Mouse (Mus musculus): Measurements from ENCODE around the gene Lman2l. TPM values are rescaled to one million over a fixed set of nuclear protein-coding genes. Genes with fewer than 3 reads are reported as not detected.

The Lman2l gene
- polyA plus RNA-seq, 1 experiment from 2014 or later, result 62.9 TPM

DNA sequence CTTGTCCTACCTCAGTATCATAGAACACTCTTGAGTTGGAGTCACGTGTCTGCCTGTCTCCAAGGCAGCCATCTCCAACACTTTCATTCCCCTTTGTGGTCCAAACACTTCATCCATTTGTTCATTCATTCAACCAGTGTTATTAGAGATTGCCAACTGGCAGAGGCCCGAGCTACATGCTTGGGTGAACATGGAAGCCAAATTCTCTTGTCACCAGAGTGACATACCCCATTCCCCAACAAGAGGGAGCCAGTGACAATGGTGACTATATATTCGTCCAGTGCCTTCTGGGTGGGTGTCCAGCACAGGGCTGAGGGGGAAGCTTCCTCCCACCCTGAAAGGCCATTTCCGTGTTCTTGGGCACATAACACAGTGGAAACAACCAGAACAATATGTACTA, 65.5 kb downstream of the Lman2l start:
- Histone ChIP-seq H3K4me1 (ENCODE audit: control insufficient read depth, insufficient read depth, low read depth, low read length) (no peaks in the 10 kb centered on the region), H3K9ac (ENCODE audit: low read depth, low read length) (no peak overlapping the region), H3K27me3 (replicated peaks; ENCODE audit: control insufficient read depth, insufficient read depth, low read length) (no peaks in the 10 kb centered on the region), H3K36me3 (ENCODE audit: control insufficient read depth, insufficient read depth, low read length) (no peaks in the 10 kb centered on the region), H3K27ac (ENCODE audit: low read depth, low read length) (no peak overlapping the region), H3K9me3 (ENCODE audit: control insufficient read depth, low read length) (no peaks in the 10 kb centered on the region), H3K4me2 (ENCODE audit: low read length) (no peak overlapping the region), H3K4me3 (ENCODE audit: low read length) (no peak overlapping the region)
- WGBS, result 63% methylated on average over 4 of the region's 4 CpGs
- ATAC-seq, result peak; percentile 54; the same call in 1 of the 2 replicates

DNA sequence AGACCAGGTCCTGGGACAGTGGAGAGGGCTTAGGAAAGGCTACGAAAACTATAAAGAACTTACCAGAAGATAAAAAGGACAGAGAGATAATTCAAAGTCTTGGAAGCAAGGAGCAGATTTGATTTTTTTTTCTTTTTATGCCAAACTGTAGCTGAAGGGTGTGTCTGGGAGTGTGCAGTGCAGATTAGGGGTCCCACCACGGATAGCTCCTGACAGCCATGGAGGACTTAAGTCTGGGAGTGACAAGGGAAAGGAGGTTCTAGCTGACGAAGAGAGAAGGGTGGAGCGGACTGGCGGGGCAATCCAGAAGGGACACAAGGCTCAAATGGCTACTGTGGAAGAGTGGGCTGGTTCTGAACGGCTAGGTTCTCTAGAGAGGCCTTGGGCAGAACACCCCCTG, 66.2 kb downstream of the Lman2l start:
- H3K27ac ChIP-seq (ENCODE audit: low read depth, low read length), result no peak overlapping the region
- no peaks in the 10 kb centered on the region for H3K36me3 ChIP-seq (ENCODE audit: control insufficient read depth, insufficient read depth, low read length)
- H3K27me3 ChIP-seq (replicated peaks; ENCODE audit: control insufficient read depth, insufficient read depth, low read length), result no peaks in the 10 kb centered on the region
- WGBS, result 81% methylated on average over 6 of the region's 6 CpGs
- no peak overlapping the region for H3K9ac ChIP-seq (ENCODE audit: low read depth, low read length)
- no peak overlapping the region for H3K4me2 ChIP-seq (ENCODE audit: low read length)
- no peaks in the 10 kb centered on the region for H3K9me3 ChIP-seq (ENCODE audit: control insufficient read depth, low read length)
- ATAC-seq, result no peak
- no peaks in the 10 kb centered on the region for H3K4me1 ChIP-seq (ENCODE audit: control insufficient read depth, insufficient read depth, low read depth, low read length)
- H3K4me3 ChIP-seq (ENCODE audit: low read length), result no peak overlapping the region

DNA sequence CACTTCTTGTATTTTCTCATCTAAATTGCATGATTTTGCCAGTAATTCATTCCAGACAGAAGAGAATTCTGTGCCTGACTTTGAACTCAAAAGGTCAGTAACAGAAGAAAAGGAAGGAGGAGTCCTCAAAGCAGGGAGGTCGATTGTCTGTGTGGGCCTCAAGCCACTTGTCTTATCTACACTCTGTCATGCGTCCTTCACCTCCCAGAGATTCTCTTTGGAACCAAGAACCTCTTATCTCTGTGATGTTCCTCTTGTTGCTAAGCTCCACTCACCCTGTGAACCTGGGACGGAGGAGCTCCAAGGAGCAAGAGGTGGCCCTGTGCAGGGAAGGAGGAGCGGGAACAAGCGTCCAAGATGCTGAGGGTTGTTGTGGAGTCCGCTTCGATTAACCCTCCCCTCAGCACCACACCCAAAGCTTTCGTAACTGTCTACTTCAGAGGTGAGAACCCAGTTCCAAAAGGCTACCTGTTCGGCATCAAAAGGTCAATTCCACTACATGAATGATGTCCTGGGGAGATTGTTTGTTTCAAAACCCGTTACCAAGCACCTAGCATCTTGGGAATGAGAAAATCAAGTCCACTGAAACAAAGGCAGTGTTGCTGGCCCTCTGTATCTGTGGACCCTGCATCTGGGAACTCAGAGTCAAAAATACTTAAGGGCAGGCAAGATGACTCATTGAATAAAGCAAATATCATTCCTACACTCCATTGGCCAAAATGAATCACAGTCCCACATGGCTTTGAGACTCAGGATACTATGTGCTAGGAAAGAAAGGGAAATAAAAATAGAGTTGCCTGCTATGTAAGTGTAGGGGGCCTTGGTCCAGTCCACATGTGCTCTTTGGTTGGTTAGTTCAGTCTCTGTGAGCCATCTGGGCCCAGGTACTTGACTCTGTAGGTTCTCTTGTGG, 72.9 kb downstream of the Lman2l start, which contains the start of gene Fer1l5:
Gene Fer1l5, plus strand, starts transcription at position 358 of the 912 bp plus-strand sequence.
- Histone ChIP-seq H3K27me3 (replicated peaks; ENCODE audit: control insufficient read depth, insufficient read depth, low read length) (no peaks in the 10 kb centered on the region), H3K4me3 (ENCODE audit: low read length) (no peak within 1 kb of the TSS), H3K36me3 (ENCODE audit: control insufficient read depth, insufficient read depth, low read length) (no peaks in the 10 kb centered on the region), H3K9ac (ENCODE audit: low read depth, low read length) (no peak within 1 kb of the TSS), H3K27ac (ENCODE audit: low read depth, low read length) (no peak within 1 kb of the TSS), H3K9me3 (ENCODE audit: control insufficient read depth, low read length) (no peaks in the 10 kb centered on the region), H3K4me1 (ENCODE audit: control insufficient read depth, insufficient read depth, low read depth, low read length) (peaks cover 10% of the 10 kb centered on the region), H3K4me2 (ENCODE audit: low read length) (no peak within 1 kb of the TSS)
- WGBS, result 83% methylated on average over 10 of the region's 10 CpGs
- no peak for ATAC-seq

DNA sequence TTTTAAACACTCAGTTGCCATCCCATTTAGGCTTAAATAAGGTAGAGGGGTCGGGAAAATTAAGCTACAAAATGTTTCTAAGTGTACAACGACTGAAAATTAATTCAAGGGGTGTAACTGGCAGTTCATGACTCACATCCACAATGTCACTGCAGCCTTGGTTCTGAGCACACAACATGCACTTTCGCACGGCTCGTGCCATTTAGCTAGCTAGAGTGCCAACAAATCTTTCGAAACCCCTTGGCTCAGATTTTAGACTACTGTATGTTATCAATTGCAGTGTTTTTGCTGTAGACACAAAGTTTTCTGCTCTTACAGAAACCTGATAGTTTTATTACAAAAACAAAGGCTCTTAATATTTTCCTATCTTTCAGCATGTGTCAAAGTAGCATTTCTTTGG, 74.2 kb downstream of the Lman2l start:
- Histone ChIP-seq H3K9me3 (ENCODE audit: control insufficient read depth, low read length) (no peaks in the 10 kb centered on the region), H3K9ac (ENCODE audit: low read depth, low read length) (no peak overlapping the region), H3K4me2 (ENCODE audit: low read length) (no peak overlapping the region), H3K27ac (ENCODE audit: low read depth, low read length) (no peak overlapping the region), H3K4me3 (ENCODE audit: low read length) (no peak overlapping the region), H3K4me1 (ENCODE audit: control insufficient read depth, insufficient read depth, low read depth, low read length) (peaks cover 10% of the 10 kb centered on the region), H3K27me3 (replicated peaks; ENCODE audit: control insufficient read depth, insufficient read depth, low read length) (no peaks in the 10 kb centered on the region), H3K36me3 (ENCODE audit: control insufficient read depth, insufficient read depth, low read length) (no peaks in the 10 kb centered on the region)
- 80% methylated on average over 6 of the region's 6 CpGs for WGBS
- no peak for ATAC-seq

Other genes starting within 250 kb of the Lman2l start
- 40.2 and 48.8 TPM in 2 replicates for gene Uggt1, start 200.6 kb downstream of the Lman2l start, polyA plus RNA-seq (2015; fragmentation: Nextera tagmentation; extraction: Ambion mirVana)
- 1.4 and 2.0 TPM in 2 replicates for gene Neurl3, start 170.6 kb downstream of the Lman2l start, polyA plus RNA-seq (2015; fragmentation: Nextera tagmentation; extraction: Ambion mirVana)
- gene Arid5a, start 137.5 kb downstream of the Lman2l start, polyA plus RNA-seq (2015; fragmentation: Nextera tagmentation; extraction: Ambion mirVana), result 6.7 and 7.1 TPM in 2 replicates
- gene Kansl3, start 76.1 kb downstream of the Lman2l start, polyA plus RNA-seq (2015; fragmentation: Nextera tagmentation; extraction: Ambion mirVana), result 33.0 and 40.6 TPM in 2 replicates
- gene Fer1l5, start 73.0 kb downstream of the Lman2l start, polyA plus RNA-seq (2015; fragmentation: Nextera tagmentation; extraction: Ambion mirVana), result 1.9 and 3.2 TPM in 2 replicates
- 11.4 and 12.8 TPM in 2 replicates for gene Cnnm4, start 26.3 kb upstream of the Lman2l start, polyA plus RNA-seq (2015; fragmentation: Nextera tagmentation; extraction: Ambion mirVana)
- 4.3 and 5.0 TPM in 2 replicates for gene Cnnm3, start 66.6 kb upstream of the Lman2l start, polyA plus RNA-seq (2015; fragmentation: Nextera tagmentation; extraction: Ambion mirVana)
- 12.2 and 19.8 TPM in 2 replicates for gene Ankrd23, start 91.6 kb upstream of the Lman2l start, polyA plus RNA-seq (2015; fragmentation: Nextera tagmentation; extraction: Ambion mirVana)
- 0.30 and 0.57 TPM in 2 replicates for gene Gm42417, start 94.2 kb upstream of the Lman2l start, polyA plus RNA-seq (2015; fragmentation: Nextera tagmentation; extraction: Ambion mirVana)
- gene Ankrd39, start 102.2 kb upstream of the Lman2l start, polyA plus RNA-seq (2015; fragmentation: Nextera tagmentation; extraction: Ambion mirVana), result 31.0 and 33.8 TPM in 2 replicates
- 19.1 and 21.2 TPM in 2 replicates for gene Sema4c, start 113.1 kb upstream of the Lman2l start, polyA plus RNA-seq (2015; fragmentation: Nextera tagmentation; extraction: Ambion mirVana)
- gene Fam178b, start 237.9 kb upstream of the Lman2l start, polyA plus RNA-seq (2015; fragmentation: Nextera tagmentation; extraction: Ambion mirVana), result 0.28 and 0.76 TPM in 2 replicates
- gene Cox5b, start 246.2 kb upstream of the Lman2l start, polyA plus RNA-seq (2015; fragmentation: Nextera tagmentation; extraction: Ambion mirVana), result 711 and 823 TPM in 2 replicates